Mouse (Mus musculus) kidney, postnatal 25 days (tissue): ENCODE measurements at regions not wholly inside any gene's neighbourhood (a gene's known extent, or its start where the extent isn't known, plus 50 kb on each side); places are given as distances from the start of the nearest gene placed in this dataset.
A peak's percentile ranks its signal among the peaks of the same experiment; 100 is the strongest.

Experiments used
- DNase-seq, 2 experiments: peaks; one replicate each; pipeline ENCODE4 v3.0.0; 2021; ENCODE audit warnings: mixed read lengths in 2 of 2

- DNase-seq, result no peak
Measured at GRCm38 (mm10) chr3:101524905-101525304, 79.6 kb downstream of the Atp1a1 start.

GRCm38 (mm10) chr3:101524444-101524843 is 80.0 kb downstream of the Atp1a1 start:
- DNase-seq, result peak; percentile 30 to 56

DNA sequence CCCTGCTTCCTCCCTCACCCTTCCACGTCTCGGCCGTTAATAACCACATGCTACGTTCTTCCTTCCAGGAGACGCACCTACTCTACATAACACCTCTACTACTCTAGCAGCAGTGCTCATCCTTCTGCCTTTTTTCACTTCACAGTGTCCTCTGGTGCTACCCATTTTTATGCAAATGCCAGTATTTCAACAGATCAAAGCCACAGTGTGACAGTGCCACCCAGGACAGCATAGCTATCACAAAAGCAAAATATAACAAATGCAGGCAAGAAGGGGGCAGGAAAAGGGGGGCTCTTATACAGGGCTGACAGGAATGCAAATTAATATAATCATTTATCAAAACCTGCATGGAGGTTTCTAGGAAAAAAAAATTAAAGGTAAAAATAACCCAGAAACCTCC is 81.2 kb downstream of the Atp1a1 start:
- no peak for DNase-seq

DNA sequence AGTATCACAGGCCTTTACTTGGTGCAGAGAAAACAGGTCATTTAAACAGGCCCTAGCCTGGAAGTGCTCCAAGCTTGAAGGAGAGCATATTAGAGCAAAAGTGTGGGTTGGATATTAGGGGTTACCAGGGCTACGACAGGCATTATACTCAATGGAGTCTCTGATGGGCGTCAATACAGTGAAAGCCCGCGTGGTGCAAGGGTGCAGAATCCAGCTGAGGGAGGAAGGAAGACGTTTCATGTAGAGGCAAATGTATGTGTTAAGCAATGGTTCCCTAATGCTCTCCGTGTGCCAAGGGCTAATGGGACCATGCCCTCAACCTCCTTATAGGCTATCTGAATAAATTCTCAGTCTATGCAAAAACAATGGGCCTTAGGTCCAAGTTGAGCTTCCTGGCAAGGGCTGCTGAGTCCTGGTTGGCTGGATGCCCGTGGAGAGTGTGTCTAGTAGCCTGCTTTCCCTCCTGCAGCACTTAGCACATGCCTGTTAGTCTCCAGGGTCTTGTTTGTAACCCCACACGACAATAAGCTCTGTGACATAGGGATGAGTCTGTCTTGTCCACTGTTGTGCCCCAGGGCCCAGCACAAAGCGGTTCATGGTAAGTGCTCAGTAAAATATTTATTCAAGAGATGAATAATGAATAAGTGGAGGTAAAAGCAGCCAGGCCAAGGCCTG is 82.1 kb downstream of the Atp1a1 start:
- DNase-seq, result peak; percentile 91 to 92

GRCm38 (mm10) chr3:101521155-101521554 is 83.3 kb downstream of the Atp1a1 start:
- DNase-seq, result no peak

GRCm38 (mm10) chr3:101520115-101520514 is 84.4 kb downstream of the Atp1a1 start:
- DNase-seq, result no peak

GRCm38 (mm10) chr3:101519551-101519950 is 84.9 kb downstream of the Atp1a1 start:
- DNase-seq, result no peak

GRCm38 (mm10) chr3:101518810-101519209 is 85.7 kb downstream of the Atp1a1 start:
- peak; percentile 55 to 76 for DNase-seq

DNA sequence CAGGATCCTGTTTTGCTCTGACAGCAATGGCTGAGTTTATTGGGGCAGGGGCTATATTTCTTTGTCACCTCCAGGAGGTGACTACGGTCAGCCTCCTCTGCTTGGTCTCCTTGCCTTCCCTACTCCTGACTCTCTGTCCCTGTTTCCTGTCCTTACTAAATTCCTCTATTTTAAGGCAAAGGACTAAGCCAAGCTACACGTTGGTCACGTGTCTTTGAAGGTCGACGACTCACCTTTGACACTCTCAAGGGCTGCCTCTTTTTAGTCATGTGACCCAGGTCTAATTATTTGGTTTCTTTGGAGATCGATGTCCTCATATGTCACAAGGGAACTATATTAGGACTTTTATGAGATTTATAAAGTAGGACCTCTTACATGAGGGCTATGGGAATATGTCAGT is 86.9 kb downstream of the Atp1a1 start:
- DNase-seq, result peak in 1 of 2 experiments; percentile 56

- DNase-seq, result peak; percentile 85 to 96
Measured at GRCm38 (mm10) chr3:101516781-101517499, 87.5 kb downstream of the Atp1a1 start.

DNA sequence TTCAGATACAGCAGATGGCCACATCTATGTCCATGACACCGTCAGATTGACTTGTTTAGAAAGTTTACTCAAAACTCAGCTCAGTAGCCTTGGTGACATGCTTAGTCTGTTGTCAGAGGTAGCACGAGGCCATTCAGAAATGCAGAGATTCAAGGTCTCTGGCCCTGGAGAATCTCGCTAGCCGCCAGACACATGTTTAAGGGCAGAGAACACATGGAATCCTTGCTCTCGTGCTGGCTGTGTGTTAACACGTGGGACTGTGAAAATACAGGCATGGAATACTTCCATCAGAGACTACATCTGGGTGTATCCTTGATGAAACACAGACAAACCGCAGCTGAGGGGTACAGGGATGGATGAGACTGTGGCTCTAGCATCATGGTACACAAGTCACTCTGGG is 88.9 kb downstream of the Atp1a1 start:
- DNase-seq, result no peak

GRCm38 (mm10) chr3:101513611-101514311 is 90.7 kb downstream of the Atp1a1 start:
- DNase-seq, result peak; percentile 82 to 94
